In genomic region chr7:18923711-18924191, GRCm38 (mm10) we compare ENCODE assay signal across 10 mouse cellular contexts. TPM values are rescaled to one million over a fixed set of nuclear protein-coding genes. Genes with fewer than 3 reads are reported as not detected.
A peak's percentile ranks its signal among the peaks of the same experiment; 100 is the strongest.
DNase-seq lines count a peak whose midpoint lies in the region; ATAC-seq and TF ChIP-seq lines count a peak whose summit lies in the region.
"Had no signal": no experiment of that assay in that cellular context is flagged by ENCODE, and none has a peak within 500 bp of the region (broad histone marks: within the 10 kb centered on the region; RNA-seq: fewer than 3 reads in every experiment).

No protein-coding gene starts in this region.

- no peak for TF ChIP-seq CTCF in stomach, postnatal 0 days (IDR thresholded peaks at IDR 0.05; ENCODE audit: low read depth)

- H3K36me3 ChIP-seq in forebrain, embryonic 16.5 days (ENCODE audit: control insufficient read depth, insufficient read depth) = no peaks in the 10 kb centered on the region
- no peaks in the 10 kb centered on the region for H3K36me3 ChIP-seq in midbrain, embryonic 11.5 days (ENCODE audit: control insufficient read depth, insufficient read depth, low read length)
- H3K36me3 ChIP-seq in stomach, postnatal 0 days (ENCODE audit: control insufficient read depth, insufficient read depth, low read length) = no peaks in the 10 kb centered on the region

- H3K4me1 ChIP-seq in forebrain, embryonic 16.5 days (replicated peaks; ENCODE audit: control insufficient read depth, insufficient read depth, low read length) = peaks cover 61% of the 10 kb centered on the region
- peaks cover 52% of the 10 kb centered on the region for H3K4me1 ChIP-seq in midbrain, embryonic 11.5 days (ENCODE audit: control insufficient read depth, insufficient read depth, low read length)
- 0 out of 2 replicates have a peak, but pooled peaks cover 2% of the 10 kb centered on the region for H3K4me1 ChIP-seq in stomach, postnatal 0 days (replicated peaks; ENCODE audit: control insufficient read depth, insufficient read depth)

- no peak for ATAC-seq in forebrain, embryonic 16.5 days
- ATAC-seq in midbrain, embryonic 11.5 days (ENCODE audit: low FRiP score) = peak; percentile 34
- no peak for ATAC-seq in stomach, postnatal 0 days (ENCODE audit: low FRiP score, low TSS enrichment)
- ATAC-seq: lung, postnatal 0 days had no signal

- H3K9ac ChIP-seq in forebrain, embryonic 16.5 days (replicated peaks; ENCODE audit: low read depth, low read length) = no peak overlapping the region
- H3K9ac ChIP-seq in midbrain, embryonic 11.5 days (ENCODE audit: low read length) = no peak overlapping the region
- no peak overlapping the region for H3K9ac ChIP-seq in stomach, postnatal 0 days (ENCODE audit: low read length)

- 16% methylated on average over 4 of the region's 4 CpGs for WGBS in forebrain, embryonic 16.5 days
- 6% methylated on average over 4 of the region's 4 CpGs for WGBS in midbrain, embryonic 11.5 days
- 35% methylated on average over 4 of the region's 4 CpGs for WGBS in stomach, postnatal 0 days

- no peaks in the 10 kb centered on the region for H3K27me3 ChIP-seq in forebrain, embryonic 16.5 days (replicated peaks; ENCODE audit: control insufficient read depth, insufficient read depth, low read length)
- H3K27me3 ChIP-seq in midbrain, embryonic 11.5 days (ENCODE audit: control insufficient read depth, insufficient read depth, low read length) = no peaks in the 10 kb centered on the region; the same call in 1 of the 2 replicates
- H3K27me3 ChIP-seq in stomach, postnatal 0 days (ENCODE audit: control insufficient read depth, insufficient read depth, low read length) = 0 out of 2 replicates have a peak, but pooled peaks cover 2% of the 10 kb centered on the region

- no peaks in the 10 kb centered on the region for H3K9me3 ChIP-seq in forebrain, embryonic 16.5 days (ENCODE audit: control insufficient read depth, low read length)
- no peaks in the 10 kb centered on the region for H3K9me3 ChIP-seq in midbrain, embryonic 11.5 days (ENCODE audit: control insufficient read depth, low read length)
- no peaks in the 10 kb centered on the region for H3K9me3 ChIP-seq in stomach, postnatal 0 days (ENCODE audit: control insufficient read depth, low read length)

- peak overlapping the region; percentile 87 for H3K27ac ChIP-seq in forebrain, embryonic 16.5 days (ENCODE audit: low read length)
- H3K27ac ChIP-seq in midbrain, embryonic 11.5 days (ENCODE audit: low read depth, low read length) = peak overlapping the region; percentile 75
- no peak overlapping the region for H3K27ac ChIP-seq in stomach, postnatal 0 days (replicated peaks)

- no peak for TF ChIP-seq EP300 in stomach, postnatal 0 days (optimal IDR thresholded peaks at IDR 0.05)

- peak; percentile 43 to 63 for DNase-seq in right cerebral cortex, adult 2 months (ENCODE audit: low spot score in 2 of 2)
- no peak for DNase-seq in right cerebral cortex, postnatal 25 days
- peak; percentile 92 for DNase-seq in midbrain, embryonic 11.5 days (ENCODE audit: low spot score, missing footprints)
- peak; percentile 53 for DNase-seq in telencephalon, adult 2 months (ENCODE audit: low read depth, low spot score)
- DNase-seq in thymus, postnatal 25 days = no peak
- no peak for DNase-seq in thymus, postnatal 10 days (ENCODE audit: low spot score in 2 of 2)
- DNase-seq in stomach, postnatal 0 days (ENCODE audit: low spot score) = no peak
- DNase-seq: adrenal gland, postnatal 10 days had no signal

- H3K4me2 ChIP-seq in forebrain, embryonic 16.5 days (ENCODE audit: low read length) = peak overlapping the region; percentile 47
- peak overlapping the region; percentile 3 for H3K4me2 ChIP-seq in midbrain, embryonic 11.5 days
- no peak overlapping the region for H3K4me2 ChIP-seq in stomach, postnatal 0 days (replicated peaks; ENCODE audit: low read depth)

- H3K4me3 ChIP-seq in forebrain, embryonic 16.5 days (replicated peaks; ENCODE audit: low read length) = no peak overlapping the region
- H3K4me3 ChIP-seq in midbrain, embryonic 11.5 days (ENCODE audit: low read depth, low read length) = no peak overlapping the region
- no peak overlapping the region for H3K4me3 ChIP-seq in stomach, postnatal 0 days (ENCODE audit: low read depth, low read length)

RNA-seq across cellular contexts. Expression of gene Nova2, which starts 1.9 kb away (rescaled TPM):
- 15.8 and 17.3 TPM in 2 replicates for polyA plus RNA-seq in forebrain, embryonic 16.5 days (2015; fragmentation: Nextera tagmentation; extraction: Ambion mirVana)
- 9.1 and 9.8 TPM in 2 replicates for polyA plus RNA-seq in midbrain, embryonic 11.5 days (2014; fragmentation: Nextera tagmentation; extraction: Ambion mirVana)
- 0.18 and 0.22 TPM in 2 replicates for polyA plus RNA-seq in stomach, postnatal 0 days (2015; fragmentation: Nextera tagmentation; extraction: Ambion mirVana)

RNA-seq across cellular contexts. Expression of gene Ccdc61, which starts 13.5 kb away (rescaled TPM):
- polyA plus RNA-seq in forebrain, embryonic 16.5 days (2015; fragmentation: Nextera tagmentation; extraction: Ambion mirVana) = 23.9 and 24.0 TPM in 2 replicates
- polyA plus RNA-seq in midbrain, embryonic 11.5 days (2014; fragmentation: Nextera tagmentation; extraction: Ambion mirVana) = 23.0 and 28.3 TPM in 2 replicates
- 15.4 and 19.1 TPM in 2 replicates for polyA plus RNA-seq in stomach, postnatal 0 days (2015; fragmentation: Nextera tagmentation; extraction: Ambion mirVana)

RNA-seq across cellular contexts. Expression of gene Pglyrp1, which starts 52.6 kb away (rescaled TPM):
- 26.3 and 26.7 TPM in 2 replicates for polyA plus RNA-seq in forebrain, embryonic 16.5 days (2015; fragmentation: Nextera tagmentation; extraction: Ambion mirVana)
- polyA plus RNA-seq in midbrain, embryonic 11.5 days (2014; fragmentation: Nextera tagmentation; extraction: Ambion mirVana) = 2.3 and 2.7 TPM in 2 replicates
- polyA plus RNA-seq in stomach, postnatal 0 days (2015; fragmentation: Nextera tagmentation; extraction: Ambion mirVana) = 103 and 110 TPM in 2 replicates

Comparison
In these comparisons a context has a peak if more than half of its experiments do, and no peak if none do; other contexts are left out.
1. DNase-seq: peak in right cerebral cortex, adult 2 months (2 of 2), midbrain, embryonic 11.5 days (single experiment) and telencephalon, adult 2 months (single experiment); none in right cerebral cortex, postnatal 25 days (single experiment), thymus, postnatal 25 days (single experiment), thymus, postnatal 10 days (0 of 2) and stomach, postnatal 0 days (single experiment).